Comparison of ENCODE assay signal across 9 mouse cellular contexts in genomic region chr19:40660510-40660909, GRCm38 (mm10). TPM values are rescaled to one million over a fixed set of nuclear protein-coding genes. Genes with fewer than 3 reads are reported as not detected.
A peak's percentile ranks its signal among the peaks of the same experiment; 100 is the strongest.
DNase-seq lines count a peak whose midpoint lies in the region; ATAC-seq lines count a peak whose summit lies in the region.
"Had no signal": no experiment of that assay in that cellular context is flagged by ENCODE, and none has a peak within 500 bp of the region (broad histone marks: within the 10 kb centered on the region; RNA-seq: fewer than 3 reads in every experiment).

No protein-coding gene starts in this region.

- H3K27me3 ChIP-seq in heart, embryonic 16.5 days (ENCODE audit: control insufficient read depth, insufficient read depth, low read length), result no peaks in the 10 kb centered on the region

- peak overlapping the region; percentile 71 for H3K9ac ChIP-seq in heart, embryonic 16.5 days (ENCODE audit: low read length)

- 14% methylated on average over 9 of the region's 9 CpGs for WGBS in heart, embryonic 16.5 days
- WGBS in macrophage (ENCODE audit: missing documents), result 3% methylated on average over 9 of the region's 9 CpGs

- peak; percentile 91 for DNase-seq in heart, adult 11 months
- DNase-seq in heart, adult 8-10 months (ENCODE audit: low spot score), result no peak
- no peak for DNase-seq in right cerebral cortex, adult 18-20 months
- DNase-seq in adrenal gland, adult 2 months, result no peak
- DNase-seq in thymus, postnatal 0 days (ENCODE audit: low spot score), result no peak

- H3K27ac ChIP-seq in heart, embryonic 16.5 days (ENCODE audit: low read length), result peak overlapping the region; percentile 78
- H3K27ac ChIP-seq in macrophage, result peak overlapping the region; percentile 96

- peak overlapping the region; percentile 88 for H3K4me2 ChIP-seq in heart, embryonic 16.5 days (ENCODE audit: low read depth, low read length)

- ATAC-seq in CD4-positive, CD25-positive, alpha-beta regulatory T cell, adult 4 months, result peak; percentile 15
- no peak for ATAC-seq in heart, embryonic 16.5 days (replicated peaks; ENCODE audit: extremely low read depth, insufficient read depth, low FRiP score)

- no peaks in the 10 kb centered on the region for H3K9me3 ChIP-seq in heart, embryonic 16.5 days (replicated peaks; ENCODE audit: control insufficient read depth, low read length)

- peaks cover 58% of the 10 kb centered on the region for H3K79me2 ChIP-seq in macrophage (ENCODE audit: inconsistent target)

- no peaks in the 10 kb centered on the region for H3K36me3 ChIP-seq in heart, embryonic 16.5 days (ENCODE audit: control insufficient read depth, insufficient read depth)
- 0 out of 2 replicates have a peak, but pooled peaks cover 9% of the 10 kb centered on the region for H3K36me3 ChIP-seq in macrophage (ENCODE audit: inconsistent target)

- H3K4me1 ChIP-seq in heart, embryonic 16.5 days (ENCODE audit: control insufficient read depth, insufficient read depth, low read length), result peaks cover 22% of the 10 kb centered on the region

- peak overlapping the region; percentile 58 for H3K4me3 ChIP-seq in heart, embryonic 16.5 days (ENCODE audit: low read length)
- H3K4me3 ChIP-seq in macrophage (ENCODE audit: inconsistent target), result peak overlapping the region; percentile 77

RNA-seq across cellular contexts. Expression of gene Entpd1, which starts 48.3 kb away (rescaled TPM):
- total RNA-seq in heart, adult 8-10 months (2022), result 10 to 100 TPM; 17.5 to 21.0 (median 19.8) TPM
- polyA plus RNA-seq in CD4-positive, CD25-positive, alpha-beta regulatory T cell, adult 4 months (2017; shearing (Covaris generic)), result 10 to 100 TPM; 44.4 to 58.8 TPM
- 10.4 and 11.7 TPM in 2 replicates for polyA plus RNA-seq in heart, embryonic 16.5 days (2015; fragmentation: Nextera tagmentation; extraction: Ambion mirVana)
- 100 to 1,000 TPM in 23 of 26 experiments, 10 to 100 TPM in 3; 33.7 to 454 (median 135) TPM for total RNA-seq in macrophage (2018; cell fraction: chromatin; rRNA removed)
- 100 to 1,000 TPM in 18 of 26 experiments, 10 to 100 TPM in 8; 86.1 to 339 (median 189) TPM for total RNA-seq in macrophage (2018; cell fraction: cytosol; rRNA removed)
- 100 to 1,000 TPM in 24 of 26 experiments, 10 to 100 TPM in 2; 83.5 to 570 (median 192) TPM for total RNA-seq in macrophage (2018; cell fraction: nucleus; rRNA removed)
- 164 to 283 TPM (median 241 TPM) in 3 replicates for polyA plus RNA-seq in macrophage (2018)
- 10 to 100 TPM; 30.2 to 36.3 TPM for total RNA-seq in adrenal gland, adult 2 months (2021)
- 3.9 and 5.5 TPM in 2 replicates for polyA plus RNA-seq in adrenal gland, adult 2 months (2012; rRNA removed)
- 6.6 and 7.4 TPM in 2 replicates for polyA plus RNA-seq in thymus, postnatal 0 days (2015; fragmentation: Nextera tagmentation; extraction: Ambion mirVana)
- polyA plus RNA-seq: C2C12 had no signal

RNA-seq across cellular contexts. Expression of gene Tctn3, which starts 48.5 kb away (rescaled TPM):
- total RNA-seq in heart, adult 8-10 months (2022), result 1 to 10 TPM; 4.6 to 7.9 (median 6.8) TPM
- 10 to 100 TPM in 1 of 2 experiments, 1 to 10 TPM in 1; 8.5 to 13.1 TPM for polyA plus RNA-seq in CD4-positive, CD25-positive, alpha-beta regulatory T cell, adult 4 months (2017; shearing (Covaris generic))
- 8.9 and 11.1 TPM in 2 replicates for polyA plus RNA-seq in heart, embryonic 16.5 days (2015; fragmentation: Nextera tagmentation; extraction: Ambion mirVana)
- total RNA-seq in macrophage (2018; cell fraction: chromatin; rRNA removed), result 10 to 100 TPM; 10.5 to 46.6 (median 22.1) TPM
- total RNA-seq in macrophage (2018; cell fraction: cytosol; rRNA removed), result 10 to 100 TPM in 6 of 26 experiments, 1 to 10 TPM in 20; 4.0 to 12.7 (median 7.7) TPM
- total RNA-seq in macrophage (2018; cell fraction: nucleus; rRNA removed), result 10 to 100 TPM in 23 of 26 experiments, 1 to 10 TPM in 3; 9.6 to 43.3 (median 20.3) TPM
- polyA plus RNA-seq in macrophage (2018), result 7.0 to 10.4 TPM (median 7.7 TPM) in 3 replicates
- 1 to 10 TPM; 3.5 to 7.0 TPM for total RNA-seq in adrenal gland, adult 2 months (2021)
- polyA plus RNA-seq in adrenal gland, adult 2 months (2012; rRNA removed), result 8.6 and 10.5 TPM in 2 replicates
- polyA plus RNA-seq in thymus, postnatal 0 days (2015; fragmentation: Nextera tagmentation; extraction: Ambion mirVana), result 4.4 and 4.5 TPM in 2 replicates
